Mouse (Mus musculus): Measurements from ENCODE around the gene Cd55b. TPM values are rescaled to one million over a fixed set of nuclear protein-coding genes. Genes with fewer than 3 reads are reported as not detected.
"Not testable (repeated sequence)": the region's sequence is repeated elsewhere in the genome, so short reads cannot be mapped to it uniquely, and the experiment has no call there.

The Cd55b gene
- not detected for total RNA-seq (2021)

DNA sequence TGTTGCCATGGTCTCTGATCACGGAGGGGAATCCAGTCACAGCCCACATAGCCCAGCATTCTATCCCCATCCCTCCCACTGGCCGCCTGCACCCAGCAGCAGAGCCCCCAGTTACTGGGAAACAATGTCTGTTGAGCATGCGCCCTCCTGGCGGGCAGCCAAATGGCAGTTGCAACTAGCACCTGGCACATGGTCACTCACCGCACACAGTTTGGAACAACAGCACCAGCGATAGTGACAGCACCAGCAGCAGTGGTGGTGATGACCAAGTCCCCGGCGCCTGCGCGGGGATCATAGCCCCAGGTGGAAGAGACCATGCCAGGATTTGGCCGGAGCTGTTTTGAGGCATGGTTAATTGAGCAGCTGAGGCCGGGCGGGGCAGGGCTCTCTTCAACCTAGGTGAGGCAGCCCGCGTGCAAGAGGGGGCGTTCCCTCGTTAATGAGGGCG, at the start of gene Cd55b:
Gene Cd55b, minus strand, starts transcription at position 346 of the 448 bp plus-strand sequence.
- peak in 1 of 2 experiments; percentile 7 for DNase-seq (ENCODE audit: low spot score in 2 of 2)
- intact Hi-C loops (cut with DNase I) = no loop called here

DNA sequence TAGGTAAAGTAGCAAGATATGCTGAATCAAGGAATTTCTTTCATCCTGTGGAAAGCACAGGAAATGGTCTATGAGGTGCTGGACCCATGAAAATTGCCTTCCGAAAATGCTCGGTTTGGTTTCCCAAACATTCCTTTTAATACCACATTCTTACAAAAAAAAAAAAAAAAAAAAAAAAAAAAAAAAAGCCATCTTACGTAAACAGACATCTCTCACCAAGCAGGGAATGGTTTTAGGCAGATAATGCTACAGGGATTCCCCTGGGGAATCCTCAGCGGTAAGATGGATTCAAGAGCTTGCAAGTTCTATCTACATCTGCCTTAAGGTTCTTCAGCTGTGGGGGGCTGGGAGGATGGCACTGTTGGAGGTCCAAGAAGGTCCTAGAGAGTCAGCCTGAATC, 47.3 kb upstream of the Cd55b start:
- intact Hi-C loops (cut with DNase I) = no loop called here
- no peak for DNase-seq (ENCODE audit: low spot score in 2 of 2)

DNA sequence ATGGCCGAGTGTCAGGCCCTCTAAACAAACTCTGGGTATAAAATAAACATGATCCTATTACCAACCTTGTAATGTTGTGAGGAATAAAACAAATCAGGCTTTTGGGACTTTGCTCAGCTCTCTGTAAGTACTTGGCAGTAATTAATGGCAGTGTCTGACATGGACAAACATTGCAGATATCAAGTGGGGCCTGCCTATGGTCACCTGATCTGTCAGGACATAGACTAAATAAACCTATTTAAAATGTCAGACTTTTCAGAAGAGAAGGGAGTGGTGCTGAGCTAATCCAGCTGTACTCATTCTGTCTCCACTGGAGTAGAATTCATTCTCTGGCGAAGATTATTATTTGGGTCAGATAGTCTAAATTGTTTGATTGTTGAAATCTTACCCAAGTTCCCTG, 44.6 kb upstream of the Cd55b start:
- intact Hi-C loops (cut with DNase I) = no loop called here

GRCm38 (mm10) chr1:130464173-130464572, 41.4 kb upstream of the Cd55b start:
- intact Hi-C loops (cut with DNase I) = no loop called here
- no peak for DNase-seq (ENCODE audit: low spot score in 2 of 2)

More for the DNA sequence above, 44.6 kb upstream of the Cd55b start:
- DNase-seq (ENCODE audit: low spot score in 2 of 2) = no peak

DNA sequence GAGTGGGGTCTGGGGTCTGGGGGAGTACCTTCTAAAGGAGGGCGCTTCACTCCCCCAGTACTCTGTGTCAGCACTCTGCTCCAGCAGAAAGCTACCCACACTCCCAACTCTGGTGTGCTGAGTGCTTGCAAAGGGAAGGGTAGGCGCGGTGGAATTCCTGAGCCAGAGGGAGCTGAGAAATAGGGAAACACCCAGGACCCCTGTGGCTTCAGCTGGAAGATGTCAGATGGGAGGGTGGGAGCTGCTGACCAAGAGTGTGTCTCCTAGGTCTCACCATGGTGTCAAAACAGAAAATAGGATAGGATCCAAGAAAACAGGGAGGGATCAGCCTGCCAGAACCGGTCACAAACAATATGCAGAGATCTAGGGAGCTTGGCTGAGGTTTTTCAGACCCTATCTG, 40.1 kb upstream of the Cd55b start:
- intact Hi-C loops (cut with DNase I) = no loop called here
- no peak for DNase-seq (ENCODE audit: low spot score in 2 of 2)

GRCm38 (mm10) chr1:130462084-130462861, 39.5 kb upstream of the Cd55b start, which contains the start of gene Cd55:
Gene Cd55 (minus strand): TSS chr1:130462744.
- intact Hi-C loops (cut with DNase I) = no loop called here

GRCm38 (mm10) chr1:130455111-130455510, 32.3 kb upstream of the Cd55b start:
- intact Hi-C loops (cut with DNase I) = no loop called here
- no peak for DNase-seq (ENCODE audit: low spot score in 2 of 2)

More at GRCm38 (mm10) chr1:130462084-130462861, 39.5 kb upstream of the Cd55b start, which contains the start of gene Cd55:
- DNase-seq (ENCODE audit: low spot score in 2 of 2) = peak; percentile 86 to 88

GRCm38 (mm10) chr1:130442930-130443329, 20.1 kb upstream of the Cd55b start:
- DNase-seq (ENCODE audit: low spot score in 2 of 2); intact Hi-C loops (cut with DNase I): not testable (repeated sequence)

GRCm38 (mm10) chr1:130430920-130431319, 8.1 kb upstream of the Cd55b start:
- intact Hi-C loops (cut with DNase I) = no loop called here

GRCm38 (mm10) chr1:130428667-130429066, 5.9 kb upstream of the Cd55b start:
- intact Hi-C loops (cut with DNase I); DNase-seq (ENCODE audit: low spot score in 2 of 2): not testable (repeated sequence)

More at GRCm38 (mm10) chr1:130430920-130431319, 8.1 kb upstream of the Cd55b start:
- no peak for DNase-seq (ENCODE audit: low spot score in 2 of 2)

GRCm38 (mm10) chr1:130427175-130427853, 4.5 kb upstream of the Cd55b start:
- intact Hi-C loops (cut with DNase I); DNase-seq (ENCODE audit: low spot score in 2 of 2): not testable (repeated sequence)

GRCm38 (mm10) chr1:130422033-130422432, 776 bp downstream of the Cd55b start:
- DNase-seq (ENCODE audit: low spot score in 2 of 2); intact Hi-C loops (cut with DNase I): not testable (repeated sequence)

- intact Hi-C loops (cut with DNase I); DNase-seq (ENCODE audit: low spot score in 2 of 2): not testable (repeated sequence)
Observed at GRCm38 (mm10) chr1:130397109-130397508, 25.7 kb downstream of the Cd55b start.

GRCm38 (mm10) chr1:130387282-130387681, 35.5 kb downstream of the Cd55b start:
- intact Hi-C loops (cut with DNase I); DNase-seq (ENCODE audit: low spot score in 2 of 2): not testable (repeated sequence)

- DNase-seq (ENCODE audit: low spot score in 2 of 2) = no peak
Observed at GRCm38 (mm10) chr1:130377726-130378429, 44.9 kb downstream of the Cd55b start.

DNA sequence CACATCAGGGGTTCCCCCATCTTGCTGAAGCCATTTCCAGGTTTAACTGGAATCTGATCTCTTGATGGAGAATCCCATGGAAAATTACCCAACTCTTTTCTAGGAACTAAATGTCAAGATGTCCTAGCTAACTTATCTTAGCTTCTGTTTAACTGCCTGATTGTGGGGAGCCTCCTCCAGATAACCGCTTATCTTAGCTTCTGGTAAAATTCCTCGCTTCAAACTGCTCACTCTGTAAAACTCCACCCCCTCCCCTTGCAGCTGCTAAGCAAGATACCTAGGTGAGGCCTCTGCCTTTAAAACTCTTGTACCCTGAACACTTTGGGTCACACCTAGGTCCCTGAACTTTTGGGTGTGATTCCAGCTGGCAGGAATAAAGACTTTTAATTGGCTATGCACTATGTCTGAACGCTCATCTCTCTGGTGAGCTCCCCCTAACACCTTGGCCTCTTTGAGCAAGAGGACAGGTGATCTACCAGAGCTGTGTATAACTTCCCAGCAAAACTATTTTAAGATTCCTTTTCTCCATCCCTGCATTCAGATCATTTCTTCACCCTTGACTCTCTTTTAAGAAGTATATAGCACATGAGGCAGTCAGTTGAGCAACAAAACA, 48.5 kb downstream of the Cd55b start:
- intact Hi-C loops (cut with DNase I) = no loop called here
- DNase-seq (ENCODE audit: low spot score in 2 of 2) = no peak

More at GRCm38 (mm10) chr1:130377726-130378429, 44.9 kb downstream of the Cd55b start:
- intact Hi-C loops (cut with DNase I) = no loop called here

DNA sequence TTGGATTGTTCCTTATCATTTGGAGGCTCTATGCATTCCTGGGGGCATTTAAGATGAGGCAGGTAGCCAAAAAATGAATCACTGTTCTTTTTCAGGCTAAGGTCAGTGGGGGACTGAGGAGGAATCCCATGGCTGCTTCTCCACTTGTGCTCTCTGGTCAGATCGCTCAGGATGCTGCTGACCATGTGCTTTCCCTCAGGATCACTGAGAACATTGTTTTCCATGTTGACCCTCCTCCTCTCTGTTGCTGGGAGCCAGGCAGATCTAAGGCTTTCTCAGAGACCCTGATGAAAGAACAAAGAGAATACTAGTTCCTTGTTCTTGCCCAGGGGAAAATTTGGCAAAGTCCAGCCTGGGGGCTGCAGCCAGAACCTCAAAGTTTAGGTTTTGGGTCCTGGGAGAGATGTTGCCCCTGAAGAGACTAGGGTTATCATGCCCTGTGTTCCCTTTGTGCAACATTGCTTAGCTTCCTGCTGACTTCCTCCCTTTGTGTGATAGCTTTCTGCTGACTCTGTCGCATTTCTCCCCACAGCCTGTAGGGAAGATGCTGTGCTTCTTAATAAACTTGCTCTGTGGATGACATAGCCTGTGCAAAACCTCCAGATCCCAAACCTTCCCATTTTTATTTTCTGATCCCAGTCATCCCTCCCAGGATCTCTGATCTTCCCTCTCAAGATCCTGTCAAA, 49.3 kb downstream of the Cd55b start:
- intact Hi-C loops (cut with DNase I) = no loop called here
- DNase-seq (ENCODE audit: low spot score in 2 of 2) = no peak

DNA sequence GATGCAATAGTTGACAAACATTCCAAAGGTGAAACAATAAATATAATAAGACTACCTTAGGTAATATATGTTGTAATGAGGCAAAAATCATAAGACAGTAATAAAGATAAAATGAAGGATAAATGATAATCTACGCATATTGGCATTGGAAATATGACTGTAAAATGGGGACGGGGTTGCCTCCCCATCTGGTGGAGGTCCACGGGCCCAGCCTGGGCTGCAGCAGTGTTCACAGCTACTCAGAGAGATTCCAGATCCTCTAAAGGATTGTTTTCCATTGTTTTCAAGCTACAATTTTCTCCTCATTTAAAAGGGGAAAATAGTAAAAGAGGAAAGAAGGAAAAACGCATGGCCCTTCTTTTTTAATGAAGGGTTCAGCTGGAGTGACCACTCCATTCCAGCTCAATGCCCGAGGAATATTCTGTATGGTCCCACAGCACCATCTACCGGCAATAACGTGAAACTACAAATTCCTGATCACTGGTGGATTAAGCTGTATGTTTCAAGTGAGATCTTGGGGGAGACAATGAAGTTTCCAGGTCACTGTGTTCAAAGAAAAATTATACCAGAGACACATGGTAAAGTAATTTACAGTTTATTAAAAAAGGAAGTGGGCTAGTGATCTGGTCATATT, 50.8 kb downstream of the Cd55b start:
- DNase-seq (ENCODE audit: low spot score in 2 of 2) = peak in 1 of 2 experiments; percentile 22
- intact Hi-C loops (cut with DNase I) = no loop called here
